Mouse (Mus musculus): Measurements from ENCODE around the gene Banf2. TPM values are rescaled to one million over a fixed set of nuclear protein-coding genes. Genes with fewer than 3 reads are reported as not detected.

Gene Banf2
- total and polyA plus RNA-seq, 3 experiments: not detected

GRCm38 (mm10) chr2:144101463-144101961 is 68.7 kb downstream of the Banf2 start (continued):
- TF ChIP-seq E2F4 (IDR thresholded peaks at IDR 0.05; ENCODE audit: borderline replicate concordance, low read depth, low read length) (no peak), RAD21 (IDR thresholded peaks at IDR 0.05; ENCODE audit: low read depth, low read length) (no peak)

- no peaks in the 10 kb centered on the region for H3K36me3 ChIP-seq (ENCODE audit: control insufficient read depth in 1 of 2, insufficient read depth in 2 of 2, low read length in 2 of 2)
- no peaks in the 10 kb centered on the region for H3K79me2 ChIP-seq (ENCODE audit: control insufficient read depth, insufficient read depth, low read length, poor library complexity)
- H3K4me1 ChIP-seq (ENCODE audit: control insufficient read depth in 1 of 2, insufficient read depth in 2 of 2, low read length in 2 of 2): no peaks in the 10 kb centered on the region
- DNase-seq (ENCODE audit: low read depth, low spot score): no peak
- no peak overlapping the region for H3K4me3 ChIP-seq (ENCODE audit: control insufficient read depth in 1 of 2, insufficient read depth in 1 of 2, low read depth in 2 of 2, low read length in 2 of 2)
- H3K27me3 ChIP-seq (ENCODE audit: control insufficient read depth in 1 of 2, insufficient read depth in 2 of 2, low read length in 2 of 2): no peaks in the 10 kb centered on the region; a peak in 1 of 4 replicates
- TF ChIP-seq POLR2A (IDR thresholded peaks at IDR 0.05; ENCODE audit: control insufficient read depth in 1 of 2, insufficient read depth in 1 of 2, low read depth in 1 of 2, low read length in 2 of 2, poor library complexity in 1 of 2): no peak
- TF ChIP-seq ELF1 (IDR thresholded peaks at IDR 0.05; ENCODE audit: low read depth, low read length): no peak
- no peak for TF ChIP-seq MYB (IDR thresholded peaks at IDR 0.05; ENCODE audit: low read depth, low read length)
- TF ChIP-seq JUND (IDR thresholded peaks at IDR 0.05; ENCODE audit: low read depth, low read length): no peak
- no peak for TF ChIP-seq MYC (IDR thresholded peaks at IDR 0.05; ENCODE audit: low read depth, low read length)
- TF ChIP-seq EP300 (IDR thresholded peaks at IDR 0.05; ENCODE audit: low read depth in 1 of 2, low read length in 2 of 2): no peak
- no peak for TF ChIP-seq NRF1 (IDR thresholded peaks at IDR 0.05; ENCODE audit: insufficient read depth, low read depth, low read length, poor library complexity, severe bottlenecking)
- TF ChIP-seq ZC3H11A (IDR thresholded peaks at IDR 0.05; ENCODE audit: low read depth, low read length): no peak
- TF ChIP-seq KAT2A (conservative IDR thresholded peaks at IDR 0.05; ENCODE audit: low read depth, low read length): no peak
- H3K9ac ChIP-seq (ENCODE audit: control insufficient read depth, low read depth, low read length, poor library complexity, severe bottlenecking): no peak overlapping the region
- no peaks in the 10 kb centered on the region for H3K9me3 ChIP-seq (replicated peaks; ENCODE audit: insufficient read depth, low read length)
- H3K27ac ChIP-seq (ENCODE audit: control insufficient read depth, low read depth, low read length): no peak overlapping the region
Measured at GRCm38 (mm10) chr2:144107374-144107773, 74.5 kb downstream of the Banf2 start.

- DNase-seq (ENCODE audit: low read depth, low spot score): no peak
- H3K36me3 ChIP-seq (ENCODE audit: control insufficient read depth in 1 of 2, insufficient read depth in 2 of 2, low read length in 2 of 2): no peaks in the 10 kb centered on the region
- no peak overlapping the region for H3K27ac ChIP-seq (ENCODE audit: control insufficient read depth, low read depth, low read length)
- no peaks in the 10 kb centered on the region for H3K9me3 ChIP-seq (replicated peaks; ENCODE audit: insufficient read depth, low read length)
- no peaks in the 10 kb centered on the region; a peak in 1 of 4 replicates for H3K27me3 ChIP-seq (ENCODE audit: control insufficient read depth in 1 of 2, insufficient read depth in 2 of 2, low read length in 2 of 2)
- TF ChIP-seq ZKSCAN1 (IDR thresholded peaks at IDR 0.05; ENCODE audit: low read depth, low read length) (no peak), UBTF (IDR thresholded peaks at IDR 0.05; ENCODE audit: borderline replicate concordance, insufficient read depth, low read depth, low read length) (no peak), MXI1 (IDR thresholded peaks at IDR 0.05; ENCODE audit: low read depth, low read length) (no peak), MAFK (IDR thresholded peaks at IDR 0.05; ENCODE audit: borderline replicate concordance, low read depth, low read length) (no peak)
- H3K79me2 ChIP-seq (ENCODE audit: control insufficient read depth, insufficient read depth, low read length, poor library complexity): no peaks in the 10 kb centered on the region
- no peak overlapping the region for H3K9ac ChIP-seq (ENCODE audit: control insufficient read depth, low read depth, low read length, poor library complexity, severe bottlenecking)
- H3K4me1 ChIP-seq (ENCODE audit: control insufficient read depth in 1 of 2, insufficient read depth in 2 of 2, low read length in 2 of 2): no peaks in the 10 kb centered on the region
- no peak overlapping the region for H3K4me3 ChIP-seq (ENCODE audit: control insufficient read depth in 1 of 2, insufficient read depth in 1 of 2, low read depth in 2 of 2, low read length in 2 of 2)
Measured at GRCm38 (mm10) chr2:144107810-144108209, 75.0 kb downstream of the Banf2 start.
